Mouse (Mus musculus): ENCODE measurements around the gene Eif1. TPM values are rescaled to one million over a fixed set of nuclear protein-coding genes. Genes with fewer than 3 reads are reported as not detected.

The Eif1 gene
- total RNA-seq, 2 experiments from 2014 or later, result 803 to 821 TPM

Other genes with a start within 250 kb of the Eif1 start
- gene Krt32, start 231.7 kb upstream of the Eif1 start, total RNA-seq (2021), result not detected
- gene Krt35, start 223.6 kb upstream of the Eif1 start, total RNA-seq (2021), result not detected
- not detected for gene Krt36, start 214.3 kb upstream of the Eif1 start, total RNA-seq (2021)
- gene Krt13, start 198.3 kb upstream of the Eif1 start, total RNA-seq (2021), result not detected
- not detected for gene Krt15, start 184.0 kb upstream of the Eif1 start, total RNA-seq (2021)
- gene Krt19, start 171.2 kb upstream of the Eif1 start, total RNA-seq (2021), result under 1 TPM in 1 of 2 experiments, not detected in 1; 0.63 TPM
- 1 to 10 TPM; 2.6 to 2.7 TPM for gene Krt9, start 126.6 kb upstream of the Eif1 start, total RNA-seq (2021)
- gene Krt14, start 112.3 kb upstream of the Eif1 start, total RNA-seq (2021), result not detected
- gene Krt16, start 71.0 kb upstream of the Eif1 start, total RNA-seq (2021), result not detected
- gene Krt17, start 58.9 kb upstream of the Eif1 start, total RNA-seq (2021), result not detected
- not detected for gene Krt42, start 50.0 kb upstream of the Eif1 start, total RNA-seq (2021)
- not detected for gene Gast, start 14.5 kb downstream of the Eif1 start, total RNA-seq (2021)
- gene Hap1, start 36.2 kb downstream of the Eif1 start, total RNA-seq (2021), result 100 to 1,000 TPM in 1 of 2 experiments, 10 to 100 TPM in 1; 94.6 to 151 TPM
- 10 to 100 TPM; 38.1 to 49.8 TPM for gene Jup, start 77.9 kb downstream of the Eif1 start, total RNA-seq (2021)
- gene P3h4, start 95.0 kb downstream of the Eif1 start, total RNA-seq (2021), result 1 to 10 TPM; 5.7 to 5.8 TPM
- gene Fkbp10, start 95.8 kb downstream of the Eif1 start, total RNA-seq (2021), result 10 to 100 TPM; 10.0 to 12.2 TPM
- gene Nt5c3b, start 121.9 kb downstream of the Eif1 start, total RNA-seq (2021), result 10 to 100 TPM; 62.9 to 63.1 TPM
- gene Klhl10, start 122.0 kb downstream of the Eif1 start, total RNA-seq (2021), result 1 to 10 TPM; 1.4 to 2.2 TPM
- gene Klhl11, start 152.9 kb downstream of the Eif1 start, total RNA-seq (2021), result 10 to 100 TPM; 81.8 to 82.1 TPM
- gene Acly, start 208.1 kb downstream of the Eif1 start, total RNA-seq (2021), result 100 to 1,000 TPM; 116 to 121 TPM
- under 1 TPM; 0.40 to 0.51 TPM for gene Ttc25, start 225.7 kb downstream of the Eif1 start, total RNA-seq (2021)

All from left cerebral cortex, postnatal 14 days (tissue).